In the genomic region with DNA sequence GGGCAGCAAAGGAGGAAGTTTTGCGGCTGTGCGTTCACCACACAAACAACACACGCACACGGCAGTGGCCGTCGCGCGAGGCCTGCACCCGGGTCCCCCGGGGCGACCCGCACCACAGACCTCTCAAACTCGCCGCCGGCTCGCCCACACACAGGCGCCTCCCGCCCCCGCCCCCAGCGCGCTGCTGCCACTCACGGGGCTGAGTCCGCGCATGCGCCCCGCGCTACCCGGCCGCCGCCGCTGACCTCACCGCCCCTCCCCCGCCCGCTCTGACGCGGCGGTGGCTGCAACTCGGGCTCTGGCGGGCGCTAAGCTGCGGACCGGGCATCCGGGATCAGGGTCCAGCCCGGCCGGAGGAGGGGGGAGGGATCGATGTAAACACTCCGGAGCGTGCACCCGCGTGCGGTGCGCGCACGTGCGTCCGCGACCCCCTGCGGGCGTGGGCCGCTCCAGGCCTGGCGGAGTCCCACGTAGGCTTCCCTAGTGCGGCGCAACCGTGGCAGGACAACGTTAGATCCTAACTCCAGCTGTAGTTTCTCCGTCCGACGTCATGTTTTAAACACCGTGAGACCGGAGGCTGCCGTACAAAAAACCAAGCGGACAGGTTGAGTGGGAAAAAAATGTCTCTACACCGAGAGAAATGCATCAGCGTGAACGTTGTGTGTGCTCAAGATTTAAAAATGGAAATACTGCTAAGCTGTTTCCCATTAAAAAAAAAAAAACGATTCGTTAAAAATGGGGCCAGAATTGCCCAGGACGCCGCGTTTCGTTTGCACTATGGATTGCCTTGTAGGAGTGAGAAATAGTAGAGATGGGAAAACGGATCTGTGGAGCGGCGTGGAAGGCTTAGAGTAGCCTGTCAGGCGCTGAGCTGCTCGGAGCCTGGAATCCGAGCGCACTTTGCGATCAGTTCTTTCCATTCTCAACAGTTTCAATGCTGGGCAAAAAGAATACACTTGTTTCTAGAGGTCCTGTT, we compare ENCODE assay signal across 8 mouse cellular contexts. TPM values are rescaled to one million over a fixed set of nuclear protein-coding genes. Genes with fewer than 3 reads are reported as not detected.
DNase-seq lines count a peak whose midpoint lies in the region; ATAC-seq lines count a peak whose summit lies in the region.

No protein-coding gene starts in this region.

- H3K27ac ChIP-seq in heart, embryonic 13.5 days (replicated peaks): peak overlapping the region; percentile 100
- H3K27ac ChIP-seq in liver, embryonic 13.5 days: peak overlapping the region; percentile 100
- H3K27ac ChIP-seq in stomach, embryonic 16.5 days (ENCODE audit: low read length): peak overlapping the region; percentile 100

- H3K36me3 ChIP-seq in heart, embryonic 13.5 days: no peaks in the 10 kb centered on the region
- no peaks in the 10 kb centered on the region for H3K36me3 ChIP-seq in liver, embryonic 13.5 days
- H3K36me3 ChIP-seq in stomach, embryonic 16.5 days (ENCODE audit: control insufficient read depth, insufficient read depth, low read length): no peaks in the 10 kb centered on the region

- H3K4me1 ChIP-seq in heart, embryonic 13.5 days: peaks cover 18% of the 10 kb centered on the region
- peaks cover 26% of the 10 kb centered on the region for H3K4me1 ChIP-seq in liver, embryonic 13.5 days (replicated peaks)
- peaks cover 11% of the 10 kb centered on the region for H3K4me1 ChIP-seq in stomach, embryonic 16.5 days (ENCODE audit: control insufficient read depth, insufficient read depth, low read length)

- peak overlapping the region; percentile 96 for H3K9ac ChIP-seq in heart, embryonic 13.5 days
- H3K9ac ChIP-seq in liver, embryonic 13.5 days: peak overlapping the region; percentile 90
- H3K9ac ChIP-seq in stomach, embryonic 16.5 days (ENCODE audit: low read length): peak overlapping the region; percentile 88

- H3K4me3 ChIP-seq in heart, embryonic 13.5 days: peak overlapping the region; percentile 99
- peak overlapping the region; percentile 99 for H3K4me3 ChIP-seq in liver, embryonic 13.5 days (replicated peaks)
- H3K4me3 ChIP-seq in stomach, embryonic 16.5 days (replicated peaks; ENCODE audit: low read length): peak overlapping the region; percentile 98

- H3K27me3 ChIP-seq in heart, embryonic 13.5 days (replicated peaks): no peaks in the 10 kb centered on the region
- no peaks in the 10 kb centered on the region for H3K27me3 ChIP-seq in liver, embryonic 13.5 days
- H3K27me3 ChIP-seq in stomach, embryonic 16.5 days (ENCODE audit: control insufficient read depth, insufficient read depth, low read length): no peaks in the 10 kb centered on the region

- H3K9me3 ChIP-seq in heart, embryonic 13.5 days: no peaks in the 10 kb centered on the region
- no peaks in the 10 kb centered on the region for H3K9me3 ChIP-seq in liver, embryonic 13.5 days (replicated peaks)
- H3K9me3 ChIP-seq in stomach, embryonic 16.5 days (replicated peaks; ENCODE audit: control insufficient read depth, low read length): no peaks in the 10 kb centered on the region

- peak; percentile 96 for DNase-seq in CD4-positive helper T cell, adult 2 months (ENCODE audit: low read depth, low spot score)
- peak; percentile 90 for DNase-seq in brain, embryonic 18.5 days (ENCODE audit: low read depth, low spot score)
- DNase-seq in kidney, postnatal 14 days: peak; percentile 99
- DNase-seq in liver, embryonic 13.5 days: peak; percentile 93
- DNase-seq in neural tube, embryonic 10.5 days (ENCODE audit: extremely low spot score, low spot score): peak; percentile 98

- ATAC-seq in erythroid progenitor cell, adult 5-6 weeks (replicated peaks; ENCODE audit: low FRiP score, poor library complexity, severe bottlenecking): peak; percentile 76
- peak; percentile 75 for ATAC-seq in heart, embryonic 13.5 days (ENCODE audit: extremely low read depth, insufficient number of reproducible peaks, low FRiP score, low TSS enrichment)
- peak; percentile 75 for ATAC-seq in liver, embryonic 13.5 days (ENCODE audit: low read depth)
- ATAC-seq in stomach, embryonic 16.5 days (ENCODE audit: insufficient read depth, low FRiP score): peak; percentile 89

- WGBS in heart, embryonic 13.5 days: under 1% methylated on average over 71 of the region's 90 CpGs
- under 1% methylated on average over 87 of the region's 90 CpGs for WGBS in liver, embryonic 13.5 days (ENCODE audit: insufficient replicate concordance)
- under 1% methylated on average over 79 of the region's 90 CpGs for WGBS in stomach, embryonic 16.5 days

- peak overlapping the region; percentile 84 for H3K4me2 ChIP-seq in heart, embryonic 13.5 days
- peak overlapping the region; percentile 98 for H3K4me2 ChIP-seq in liver, embryonic 13.5 days
- H3K4me2 ChIP-seq in stomach, embryonic 16.5 days (ENCODE audit: low read depth, low read length): peak overlapping the region; percentile 63

RNA-seq across cellular contexts. Expression of a gene that starts 1.1 kb away (rescaled TPM):
- total RNA-seq in erythroid progenitor cell, adult 5-6 weeks (2015; ENCODE audit: low replicate concordance): 133 and 153 TPM in 2 replicates
- total RNA-seq in erythroid progenitor cell, adult 5-6 weeks (2017; ENCODE audit: low replicate concordance): 153 and 179 TPM in 2 replicates
- polyA plus RNA-seq in heart, embryonic 13.5 days (2015; fragmentation: Nextera tagmentation; extraction: Ambion mirVana): 7.2 and 7.3 TPM in 2 replicates
- polyA plus RNA-seq in liver, embryonic 13.5 days (2015; fragmentation: Nextera tagmentation; extraction: Ambion mirVana): 5.6 and 6.3 TPM in 2 replicates
- polyA plus RNA-seq in stomach, embryonic 16.5 days (2015; fragmentation: Nextera tagmentation; extraction: Ambion mirVana): 12.1 and 13.6 TPM in 2 replicates

RNA-seq across cellular contexts. Expression of a gene that starts 16.2 kb away (rescaled TPM):
- total RNA-seq in erythroid progenitor cell, adult 5-6 weeks (2015; ENCODE audit: low replicate concordance): not detected in 2 replicates
- total RNA-seq in erythroid progenitor cell, adult 5-6 weeks (2017; ENCODE audit: low replicate concordance): not detected in 2 replicates
- 0.08 TPM in 1 of 2 replicates, not detected in the other for polyA plus RNA-seq in heart, embryonic 13.5 days (2015; fragmentation: Nextera tagmentation; extraction: Ambion mirVana)
- not detected in 2 replicates for polyA plus RNA-seq in liver, embryonic 13.5 days (2015; fragmentation: Nextera tagmentation; extraction: Ambion mirVana)
- 0.13 TPM in 1 of 2 replicates, not detected in the other for polyA plus RNA-seq in stomach, embryonic 16.5 days (2015; fragmentation: Nextera tagmentation; extraction: Ambion mirVana)

Comparison
In these comparisons a context has a peak if more than half of its experiments do, and no peak if none do; other contexts are left out.
1. Peak in every context shown above with its lines: DNase-seq, ATAC-seq, H3K4me3 ChIP-seq and H3K27ac ChIP-seq.